Mouse (Mus musculus) midbrain, postnatal 0 days (tissue): ENCODE results near the gene Vwa3b. TPM values are rescaled to one million over a fixed set of nuclear protein-coding genes. Genes with fewer than 3 reads are reported as not detected.
A peak's percentile ranks its signal among the peaks of the same experiment; 100 is the strongest.

Experiments
- ATAC-seq: fragments of 200-750 bp; cut with Nextera tagmentation; 2 replicates; pipeline ENCODE4 v1.8.0; 2017; ENCODE audit warnings: moderate number of reproducible peaks, mild to moderate bottlenecking, moderate TSS enrichment, moderate library complexity; ENCODE audit not compliant: low FRiP score
- DNase-seq: peaks from one replicate; pipeline ENCODE4 v3.0.0-alpha.2; 2015; ENCODE audit warnings: low spot score
- H3K27ac ChIP-seq: fragments of 300-500 bp; sonication (generic); 2 replicates; pipeline ENCODE4 v1.5.1; 2014; ENCODE audit warnings: low read depth, mild to moderate bottlenecking, low read length, mixed read lengths
- H3K27me3 ChIP-seq: fragments of 300-500 bp; sonication (generic); 2 replicates; pipeline ENCODE4 v1.6.1; 2014; ENCODE audit warnings: low read length, control low read depth, mixed read lengths; ENCODE audit not compliant: insufficient read depth
- H3K36me3 ChIP-seq: fragments of 300-500 bp; sonication (generic); 2 replicates; pipeline ENCODE4 v1.6.1; 2014; ENCODE audit warnings: low read length, control low read depth, mixed read lengths; ENCODE audit not compliant: insufficient read depth
- H3K4me1 ChIP-seq: fragments of 300-500 bp; sonication (generic); 2 replicates; pipeline ENCODE4 v1.6.1; 2014; ENCODE audit warnings: mild to moderate bottlenecking, control low read depth, antibody characterized with exemption, low read length, mixed read lengths; ENCODE audit not compliant: insufficient read depth
- H3K4me2 ChIP-seq: fragments of 300-500 bp; sonication (generic); 2 replicates; pipeline ENCODE4 v1.6.1; 2014; ENCODE audit warnings: low read depth, mild to moderate bottlenecking, low read length, mixed read lengths; ENCODE audit not compliant: poor library complexity, severe bottlenecking
- H3K4me3 ChIP-seq: fragments of 300-500 bp; sonication (generic); 2 replicates; pipeline ENCODE4 v1.5.1; 2014; ENCODE audit warnings: low read depth, mild to moderate bottlenecking, low read length, moderate library complexity
- H3K9ac ChIP-seq: fragments of 300-500 bp; sonication (generic); replicated peaks from 2 replicates; pipeline ENCODE4 v1.6.1; 2014; ENCODE audit warnings: mild to moderate bottlenecking, low read length, moderate library complexity, mixed read lengths; ENCODE audit not compliant: poor library complexity, severe bottlenecking
- H3K9me3 ChIP-seq: fragments of 300-500 bp; sonication (generic); 2 replicates; pipeline ENCODE4 v1.6.1; 2016; ENCODE audit warnings: low read length, control low read depth
- CTCF ChIP-seq: IDR thresholded peaks from 2 replicates; pipeline ENCODE4 v1.5.1; 2016; ENCODE audit warnings: antibody characterized with exemption, mild to moderate bottlenecking
- WGBS: fragments of 180-500 bp; shearing (Covaris S2); extraction: QIAGEN DNeasy Blood & Tissue Kit; methylation state at CpG from one replicate; pipeline ENCODE4 v1.1.7; 2014; 5-methylcytosine and 5-hydroxymethylcytosine counted together
- polyA plus RNA-seq: library from polyadenylated mRNA; unstranded; fragments of >200 nt; fragmentation: Nextera tagmentation; extraction: Ambion mirVana; gene quantifications from 2 replicates; pipeline ENCODE4 v1.2.1, GENCODE M21; 2015
- total RNA-seq: library from RNA; depleted of rRNA; stranded (reverse); fragments of >200 nt; gene quantifications from 2 replicates; pipeline ENCODE4 v1.2.3, GENCODE M21; 2014

The Vwa3b gene
- total and polyA plus RNA-seq, 2 experiments from 2014 or later = 1.1 to 1.6 TPM

- ATAC-seq (no peak), DNase-seq (no peak)
- Histone ChIP-seq H3K27me3 (no peaks in the 10 kb centered on the region), H3K9ac (no peak overlapping the region), H3K9me3 (no peaks in the 10 kb centered on the region), H3K4me2 (no peak overlapping the region), H3K27ac (no peak overlapping the region), H3K36me3 (no peaks in the 10 kb centered on the region), H3K4me3 (no peak overlapping the region), H3K4me1 (no peaks in the 10 kb centered on the region)
- no peak for TF ChIP-seq CTCF
- 84% methylated on average over 10 of the region's 10 CpGs for WGBS
Measured at GRCm38 (mm10) chr1:37009880-37010279, 16.5 kb upstream of the Vwa3b start.

GRCm38 (mm10) chr1:37011626-37012209 lies 14.7 kb upstream of the Vwa3b start:
- no peak for TF ChIP-seq CTCF

GRCm38 (mm10) chr1:37013006-37013405 lies 13.4 kb upstream of the Vwa3b start:
- no peak overlapping the region for H3K27ac ChIP-seq
- WGBS = 88% methylated on average over 2 of the region's 2 CpGs

More at GRCm38 (mm10) chr1:37011626-37012209, 14.7 kb upstream of the Vwa3b start:
- Histone ChIP-seq H3K4me3 (no peak overlapping the region), H3K36me3 (no peaks in the 10 kb centered on the region), H3K4me1 (no peaks in the 10 kb centered on the region), H3K27ac (no peak overlapping the region), H3K27me3 (no peaks in the 10 kb centered on the region), H3K9ac (no peak overlapping the region), H3K9me3 (no peaks in the 10 kb centered on the region), H3K4me2 (no peak overlapping the region)
- ATAC-seq (no peak), DNase-seq (no peak)
- 84% methylated on average over 3 of the region's 3 CpGs for WGBS

GRCm38 (mm10) chr1:37013687-37014086 lies 12.7 kb upstream of the Vwa3b start:
- Histone ChIP-seq H3K9me3 (no peaks in the 10 kb centered on the region), H3K4me2 (no peak overlapping the region), H3K9ac (no peak overlapping the region), H3K27ac (no peak overlapping the region), H3K36me3 (no peaks in the 10 kb centered on the region), H3K27me3 (no peaks in the 10 kb centered on the region), H3K4me3 (no peak overlapping the region), H3K4me1 (no peaks in the 10 kb centered on the region)
- TF ChIP-seq CTCF = no peak
- 79% methylated on average over 7 of the region's 7 CpGs for WGBS
- DNase-seq (no peak), ATAC-seq (no peak)

More at GRCm38 (mm10) chr1:37013006-37013405, 13.4 kb upstream of the Vwa3b start:
- Histone ChIP-seq H3K4me1 (no peaks in the 10 kb centered on the region), H3K9ac (no peak overlapping the region), H3K27me3 (no peaks in the 10 kb centered on the region), H3K9me3 (no peaks in the 10 kb centered on the region), H3K36me3 (no peaks in the 10 kb centered on the region), H3K4me2 (no peak overlapping the region), H3K4me3 (no peak overlapping the region)
- no peak for DNase-seq
- no peak for ATAC-seq
- 0 out of 2 replicates have a peak, but pooled peaks have one; percentile 18 for TF ChIP-seq CTCF

GRCm38 (mm10) chr1:37019017-37019416 lies 7.4 kb upstream of the Vwa3b start:
- DNase-seq = no peak

GRCm38 (mm10) chr1:37022704-37023103 lies 3.7 kb upstream of the Vwa3b start:
- no peak for DNase-seq
- no peak for TF ChIP-seq CTCF
- no peak overlapping the region for H3K9ac ChIP-seq

More at GRCm38 (mm10) chr1:37019017-37019416, 7.4 kb upstream of the Vwa3b start:
- ATAC-seq = no peak
- H3K9me3 ChIP-seq = no peaks in the 10 kb centered on the region
- no peaks in the 10 kb centered on the region for H3K27me3 ChIP-seq
- H3K4me2 ChIP-seq = no peak overlapping the region
- no peak overlapping the region for H3K27ac ChIP-seq
- WGBS = 88% methylated on average over 6 of the region's 6 CpGs
- no peaks in the 10 kb centered on the region for H3K4me1 ChIP-seq
- TF ChIP-seq CTCF = no peak
- no peak overlapping the region for H3K4me3 ChIP-seq
- H3K9ac ChIP-seq = no peak overlapping the region
- no peaks in the 10 kb centered on the region for H3K36me3 ChIP-seq

More at GRCm38 (mm10) chr1:37022704-37023103, 3.7 kb upstream of the Vwa3b start:
- H3K27ac ChIP-seq = no peak overlapping the region
- H3K9me3 ChIP-seq = no peaks in the 10 kb centered on the region
- H3K4me2 ChIP-seq = no peak overlapping the region
- H3K36me3 ChIP-seq = no peaks in the 10 kb centered on the region
- 83% methylated on average over 2 of the region's 2 CpGs for WGBS
- no peak for ATAC-seq
- H3K4me3 ChIP-seq = no peak overlapping the region
- no peaks in the 10 kb centered on the region for H3K4me1 ChIP-seq
- H3K27me3 ChIP-seq = no peaks in the 10 kb centered on the region
